Mouse (Mus musculus): ENCODE data around the gene Vps13c. TPM values are rescaled to one million over a fixed set of nuclear protein-coding genes. Genes with fewer than 3 reads are reported as not detected.
A peak's percentile ranks its signal among the peaks of the same experiment; 100 is the strongest.

The Vps13c gene
- polyA plus RNA-seq, 1 experiment = 34.2 TPM

DNA sequence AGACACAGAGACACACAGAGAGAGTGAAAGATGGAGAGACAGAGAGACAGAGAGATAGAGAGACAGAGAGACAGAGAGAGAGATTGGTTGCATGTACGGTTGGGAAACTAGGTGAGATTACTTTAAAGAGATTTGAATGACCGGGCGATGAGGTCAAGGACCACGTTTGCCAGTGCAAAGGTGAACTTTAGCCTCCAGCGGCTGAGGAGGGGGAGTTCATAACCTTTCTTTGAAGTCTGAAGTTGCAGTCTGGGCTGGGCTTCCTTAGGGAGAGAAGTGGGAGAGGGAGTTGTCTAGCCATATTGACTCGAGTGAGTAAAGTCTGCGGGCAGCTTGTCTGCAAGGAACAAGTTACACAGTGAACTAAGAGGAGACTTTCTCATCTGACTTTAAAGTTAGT, 25.2 kb downstream of the Vps13c start:
- no peaks in the 10 kb centered on the region for H3K27me3 ChIP-seq (ENCODE audit: control insufficient read depth, insufficient read depth, low read length, poor library complexity, severe bottlenecking)
- no peak overlapping the region for H3K9ac ChIP-seq (ENCODE audit: low read depth, poor library complexity, severe bottlenecking)
- no peak for TF ChIP-seq CTCF (IDR thresholded peaks at IDR 0.05; ENCODE audit: low read depth, low read length)
- TF ChIP-seq EP300 (IDR thresholded peaks at IDR 0.05; ENCODE audit: insufficient read depth, low read depth, low read length) = no peak
- no peak for TF ChIP-seq POLR2A (IDR thresholded peaks at IDR 0.05; ENCODE audit: insufficient read depth, low read length)
- H3K4me1 ChIP-seq (ENCODE audit: control insufficient read depth, insufficient read depth, low read length) = no peaks in the 10 kb centered on the region
- no peaks in the 10 kb centered on the region for H3K36me3 ChIP-seq (ENCODE audit: control insufficient read depth, insufficient read depth, low read length, poor library complexity, severe bottlenecking)
- H3K27ac ChIP-seq (ENCODE audit: insufficient read depth, low read length) = no peak overlapping the region
- H3K9me3 ChIP-seq (replicated peaks; ENCODE audit: control insufficient read depth, insufficient read depth, low read length, poor library complexity, severe bottlenecking) = no peaks in the 10 kb centered on the region
- H3K4me3 ChIP-seq (ENCODE audit: low read depth, low read length) = no peak overlapping the region

DNA sequence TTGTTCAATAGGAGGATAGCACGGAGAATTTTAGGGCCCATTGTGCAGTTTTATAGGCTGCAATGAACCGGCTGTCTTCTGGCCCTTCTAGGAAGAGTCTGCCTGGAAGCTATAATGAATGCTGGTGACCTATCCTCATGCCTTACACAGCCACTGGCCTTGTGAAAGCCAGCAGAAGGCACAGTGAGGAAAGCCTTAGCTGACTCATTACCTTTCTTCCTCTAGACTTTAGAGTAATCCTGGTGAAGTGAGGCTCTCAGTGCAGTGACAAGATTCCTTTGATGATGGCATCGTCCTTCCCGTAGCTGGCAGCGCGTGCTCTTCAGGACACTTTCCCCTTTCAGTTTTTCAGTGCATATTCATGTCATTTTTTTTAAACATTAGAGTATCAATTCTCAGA, 27.2 kb downstream of the Vps13c start:
- no peaks in the 10 kb centered on the region for H3K27me3 ChIP-seq (ENCODE audit: control insufficient read depth, insufficient read depth, low read length, poor library complexity, severe bottlenecking)
- no peak overlapping the region for H3K27ac ChIP-seq (ENCODE audit: insufficient read depth, low read length)
- no peaks in the 10 kb centered on the region for H3K9me3 ChIP-seq (replicated peaks; ENCODE audit: control insufficient read depth, insufficient read depth, low read length, poor library complexity, severe bottlenecking)
- H3K4me1 ChIP-seq (ENCODE audit: control insufficient read depth, insufficient read depth, low read length) = no peaks in the 10 kb centered on the region
- H3K9ac ChIP-seq (ENCODE audit: low read depth, poor library complexity, severe bottlenecking) = no peak overlapping the region
- no peak overlapping the region for H3K4me3 ChIP-seq (ENCODE audit: low read depth, low read length)
- no peaks in the 10 kb centered on the region for H3K36me3 ChIP-seq (ENCODE audit: control insufficient read depth, insufficient read depth, low read length, poor library complexity, severe bottlenecking)
- TF ChIP-seq CTCF (IDR thresholded peaks at IDR 0.05; ENCODE audit: low read depth, low read length) (no peak), EP300 (IDR thresholded peaks at IDR 0.05; ENCODE audit: insufficient read depth, low read depth, low read length) (no peak), POLR2A (IDR thresholded peaks at IDR 0.05; ENCODE audit: insufficient read depth, low read length) (no peak)

DNA sequence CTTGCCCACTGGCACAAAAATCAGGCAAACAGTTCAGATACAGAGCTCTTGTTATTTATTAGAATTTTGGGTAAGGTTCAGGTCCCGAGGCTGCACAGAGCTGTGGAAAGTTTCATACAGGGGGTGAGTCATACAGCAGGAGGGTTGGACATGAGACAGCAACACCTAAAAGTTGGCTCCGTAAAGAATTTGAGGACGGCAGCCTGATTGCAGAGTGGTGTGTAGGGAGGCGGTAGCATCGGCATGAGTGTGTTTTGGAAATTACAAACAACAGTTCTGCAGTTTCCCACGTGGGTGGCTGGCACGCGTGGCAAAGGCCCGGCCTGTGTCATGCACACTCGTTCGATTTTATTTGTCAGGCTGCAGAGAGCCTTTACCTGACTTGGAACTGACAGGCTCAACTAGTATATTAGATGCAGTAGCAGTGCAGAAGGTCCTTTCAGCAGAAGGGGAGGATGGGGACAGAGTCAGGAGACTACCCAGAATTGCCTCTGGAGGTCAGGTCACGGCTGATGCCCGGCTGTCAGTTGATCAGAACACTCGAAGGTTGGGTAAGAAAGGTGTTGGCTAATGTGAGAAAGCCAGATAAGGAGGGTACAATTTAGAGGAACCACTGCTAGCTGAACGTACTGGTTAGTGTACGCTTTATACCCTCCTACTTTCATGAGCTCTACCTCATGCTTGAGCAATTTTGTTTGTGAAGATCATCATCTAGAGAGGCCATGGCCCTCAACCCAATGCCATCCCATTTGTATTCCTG, 29.7 kb downstream of the Vps13c start:
- Histone ChIP-seq H3K4me3 (ENCODE audit: low read depth, low read length) (no peak overlapping the region), H3K4me1 (ENCODE audit: control insufficient read depth, insufficient read depth, low read length) (no peaks in the 10 kb centered on the region), H3K36me3 (ENCODE audit: control insufficient read depth, insufficient read depth, low read length, poor library complexity, severe bottlenecking) (0 out of 2 replicates have a peak, but pooled peaks cover 2% of the 10 kb centered on the region), H3K27me3 (ENCODE audit: control insufficient read depth, insufficient read depth, low read length, poor library complexity, severe bottlenecking) (no peaks in the 10 kb centered on the region), H3K27ac (ENCODE audit: insufficient read depth, low read length) (no peak overlapping the region), H3K9ac (ENCODE audit: low read depth, poor library complexity, severe bottlenecking) (no peak overlapping the region), H3K9me3 (replicated peaks; ENCODE audit: control insufficient read depth, insufficient read depth, low read length, poor library complexity, severe bottlenecking) (no peaks in the 10 kb centered on the region)
- TF ChIP-seq POLR2A (IDR thresholded peaks at IDR 0.05; ENCODE audit: insufficient read depth, low read length) (no peak), EP300 (IDR thresholded peaks at IDR 0.05; ENCODE audit: insufficient read depth, low read depth, low read length) (no peak), CTCF (IDR thresholded peaks at IDR 0.05; ENCODE audit: low read depth, low read length) (no peak)

DNA sequence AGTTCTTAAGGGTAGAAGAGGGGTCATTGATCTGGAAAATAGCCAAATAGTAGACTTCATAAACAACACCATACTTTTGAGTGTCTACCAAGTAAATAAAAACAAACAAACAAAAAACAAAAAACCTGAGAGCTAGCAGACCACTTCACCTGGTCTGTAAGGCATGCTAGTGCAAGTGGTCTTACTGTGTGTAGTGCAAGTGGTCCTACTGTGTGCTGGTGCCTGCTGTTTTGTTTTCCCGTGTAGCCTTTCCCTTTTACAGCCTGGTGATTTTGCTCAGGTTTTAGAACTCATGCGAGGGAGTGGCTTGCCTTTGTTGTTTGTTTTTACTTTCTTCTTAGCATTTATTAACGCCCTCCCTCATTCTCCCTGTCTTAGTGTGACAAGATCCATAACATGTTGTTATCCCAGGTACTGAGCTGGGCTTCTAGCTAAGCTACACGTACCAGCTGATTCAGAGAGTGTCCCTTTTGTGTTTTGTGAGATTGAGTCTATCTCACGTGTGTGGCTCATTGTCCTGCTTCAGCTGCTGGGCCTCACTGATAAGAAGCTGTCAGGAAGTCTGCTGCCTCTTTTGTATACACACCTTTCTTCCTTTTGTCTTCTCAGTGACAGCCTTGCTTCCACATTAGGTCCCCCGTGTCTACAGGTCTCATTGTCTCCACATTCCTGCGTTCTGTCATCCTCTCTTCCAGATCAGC, 34.5 kb downstream of the Vps13c start:
- H3K9ac ChIP-seq (ENCODE audit: low read depth, poor library complexity, severe bottlenecking) = no peak overlapping the region
- no peaks in the 10 kb centered on the region for H3K4me1 ChIP-seq (ENCODE audit: control insufficient read depth, insufficient read depth, low read length)
- no peak overlapping the region for H3K4me3 ChIP-seq (ENCODE audit: low read depth, low read length)
- H3K27me3 ChIP-seq (ENCODE audit: control insufficient read depth, insufficient read depth, low read length, poor library complexity, severe bottlenecking) = no peaks in the 10 kb centered on the region
- H3K27ac ChIP-seq (ENCODE audit: insufficient read depth, low read length) = no peak overlapping the region
- TF ChIP-seq POLR2A (IDR thresholded peaks at IDR 0.05; ENCODE audit: insufficient read depth, low read length) (no peak), CTCF (IDR thresholded peaks at IDR 0.05; ENCODE audit: low read depth, low read length) (no peak), EP300 (IDR thresholded peaks at IDR 0.05; ENCODE audit: insufficient read depth, low read depth, low read length) (no peak)
- H3K36me3 ChIP-seq (ENCODE audit: control insufficient read depth, insufficient read depth, low read length, poor library complexity, severe bottlenecking) = 0 out of 2 replicates have a peak, but pooled peaks cover 2% of the 10 kb centered on the region
- H3K9me3 ChIP-seq (replicated peaks; ENCODE audit: control insufficient read depth, insufficient read depth, low read length, poor library complexity, severe bottlenecking) = no peaks in the 10 kb centered on the region

DNA sequence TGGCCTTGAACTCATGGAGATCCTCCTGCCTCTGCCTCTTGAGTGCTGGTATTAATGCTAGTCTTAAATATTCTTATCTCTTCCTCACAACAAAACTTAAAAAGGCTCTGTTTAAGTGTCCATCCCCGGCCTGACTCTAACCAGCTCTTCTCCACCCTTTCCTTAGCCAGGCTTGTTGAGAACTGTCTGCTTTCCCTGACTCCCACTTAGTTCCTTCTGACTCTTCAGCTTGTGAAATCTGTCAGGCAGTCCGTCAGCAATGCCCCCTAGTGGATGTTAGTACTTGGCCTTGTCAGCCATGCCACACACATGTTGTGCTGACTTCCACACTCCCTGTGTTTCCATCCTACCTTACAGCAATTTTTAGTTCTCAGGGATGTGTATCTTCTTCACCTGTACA, 35.1 kb downstream of the Vps13c start:
- Histone ChIP-seq H3K9me3 (replicated peaks; ENCODE audit: control insufficient read depth, insufficient read depth, low read length, poor library complexity, severe bottlenecking) (no peaks in the 10 kb centered on the region), H3K4me1 (ENCODE audit: control insufficient read depth, insufficient read depth, low read length) (no peaks in the 10 kb centered on the region), H3K36me3 (ENCODE audit: control insufficient read depth, insufficient read depth, low read length, poor library complexity, severe bottlenecking) (0 out of 2 replicates have a peak, but pooled peaks cover 2% of the 10 kb centered on the region), H3K27ac (ENCODE audit: insufficient read depth, low read length) (no peak overlapping the region), H3K27me3 (ENCODE audit: control insufficient read depth, insufficient read depth, low read length, poor library complexity, severe bottlenecking) (no peaks in the 10 kb centered on the region), H3K9ac (ENCODE audit: low read depth, poor library complexity, severe bottlenecking) (no peak overlapping the region), H3K4me3 (ENCODE audit: low read depth, low read length) (no peak overlapping the region)
- TF ChIP-seq EP300 (IDR thresholded peaks at IDR 0.05; ENCODE audit: insufficient read depth, low read depth, low read length) (no peak), POLR2A (IDR thresholded peaks at IDR 0.05; ENCODE audit: insufficient read depth, low read length) (no peak), CTCF (IDR thresholded peaks at IDR 0.05; ENCODE audit: low read depth, low read length) (peak; percentile 69)
